Mouse (Mus musculus): ENCODE measurements around the gene Slc25a45. TPM values are rescaled to one million over a fixed set of nuclear protein-coding genes. Genes with fewer than 3 reads are reported as not detected.

Slc25a45 gene
- polyA plus RNA-seq (2014; fragmentation: Illumina TruSeq; extraction: RNeasy Lipid Tissue Mini Kit (QIAGEN cat#74804); ENCODE audit: low read depth, low replicate concordance) = 1.0 TPM

DNA sequence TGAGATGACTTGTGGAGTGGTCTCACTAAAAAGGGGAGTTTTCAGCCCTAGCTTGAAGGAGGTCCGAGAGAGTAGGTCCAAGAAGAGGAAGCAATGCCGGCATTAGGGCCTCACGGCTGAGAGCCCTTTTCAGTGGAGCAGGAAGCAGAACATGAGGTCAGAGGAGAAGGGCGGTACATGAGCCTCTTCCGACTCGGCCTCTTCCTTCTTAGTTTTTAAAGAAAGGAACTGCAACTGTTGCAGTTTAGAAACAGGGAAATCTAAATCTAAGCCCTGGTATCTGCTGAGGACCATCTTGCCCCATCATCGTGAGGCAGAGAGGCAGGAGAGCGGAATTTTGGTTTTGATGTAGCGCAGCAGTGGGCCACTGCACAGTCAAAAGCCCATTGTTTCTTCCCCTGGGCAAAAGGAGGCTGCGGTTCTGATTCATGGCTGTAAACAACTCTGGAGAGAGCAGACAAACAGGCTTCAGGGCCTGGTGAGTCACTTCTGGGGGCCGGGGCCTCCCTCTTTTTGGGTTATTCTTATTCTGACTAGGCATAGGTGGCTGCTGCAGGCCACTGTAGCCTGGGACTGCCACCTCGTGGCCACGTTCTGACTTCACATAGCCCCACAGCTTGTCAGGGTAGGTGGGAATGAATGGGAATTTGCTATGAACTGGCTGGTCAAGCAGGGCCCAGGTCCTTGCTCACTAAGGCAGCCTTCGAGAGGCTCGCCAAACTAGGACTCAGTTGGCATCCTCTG is at the start of gene Slc25a45:
Gene Slc25a45, plus strand, starts transcription at position 191 of the 744 bp plus-strand sequence.

DNA sequence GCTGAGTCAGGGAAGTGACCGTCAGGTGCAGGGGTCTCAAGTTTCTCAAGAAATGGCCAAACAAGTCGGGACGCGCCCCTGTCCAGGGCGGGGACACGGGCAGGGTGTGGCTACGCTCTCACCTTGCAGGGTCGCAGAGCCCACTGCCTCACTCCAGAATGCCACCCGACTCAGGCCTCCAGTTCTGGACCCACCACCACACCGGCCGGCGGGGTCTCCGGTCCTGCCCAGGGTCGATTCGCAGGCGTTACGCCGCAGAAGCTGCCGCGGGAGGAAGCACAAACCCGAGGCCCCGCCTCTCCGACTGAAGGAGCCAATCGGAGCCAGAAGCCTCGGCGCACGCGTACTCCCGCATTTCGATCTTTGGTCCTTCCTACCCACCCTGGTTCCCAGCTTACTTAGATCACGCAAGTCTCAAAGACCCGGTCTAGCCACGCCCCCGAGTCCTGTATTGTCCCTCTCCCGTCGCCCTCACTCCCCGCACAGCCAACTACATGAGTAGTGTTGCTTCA is 2.6 kb upstream of the Slc25a45 start, which contains the start of gene Frmd8:
Gene Frmd8, minus strand, starts transcription at position 306 of the 512 bp plus-strand sequence.

DNA sequence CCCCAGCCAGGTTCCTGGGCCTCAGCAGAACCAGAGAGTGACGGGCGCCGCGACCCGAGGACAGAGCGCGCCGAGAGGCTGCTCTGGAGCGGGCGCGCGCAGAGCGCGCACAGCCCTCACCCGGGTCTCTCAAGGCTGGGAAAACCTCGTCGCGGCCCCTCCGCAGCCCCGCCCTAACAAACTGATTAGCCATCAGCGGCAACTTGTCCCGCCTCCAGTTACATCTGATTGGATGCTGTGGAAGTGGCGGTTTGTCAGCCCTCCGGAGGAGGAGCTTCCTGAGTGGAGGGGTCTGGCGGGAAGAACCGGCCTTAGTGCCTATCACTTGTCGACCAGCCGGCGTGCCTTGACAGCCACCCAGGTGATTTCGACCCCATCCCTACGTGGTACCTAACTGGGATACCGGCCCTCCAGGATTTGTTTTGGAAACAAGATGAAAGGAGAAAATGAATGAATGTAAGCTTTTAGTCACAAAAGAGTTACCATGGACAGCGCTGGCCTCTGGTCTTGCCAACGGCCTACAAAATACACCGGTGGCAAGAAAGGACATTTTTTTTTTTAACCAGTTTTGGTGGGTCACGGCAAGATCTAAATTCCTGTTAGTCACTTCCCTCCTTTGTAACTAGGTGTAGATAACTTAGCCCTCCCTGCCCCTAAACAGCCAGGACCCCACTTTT is 16.5 kb downstream of the Slc25a45 start, which contains the start of gene Tigd3:
Gene Tigd3, minus strand, starts transcription at position 148 of the 677 bp plus-strand sequence.

DNA sequence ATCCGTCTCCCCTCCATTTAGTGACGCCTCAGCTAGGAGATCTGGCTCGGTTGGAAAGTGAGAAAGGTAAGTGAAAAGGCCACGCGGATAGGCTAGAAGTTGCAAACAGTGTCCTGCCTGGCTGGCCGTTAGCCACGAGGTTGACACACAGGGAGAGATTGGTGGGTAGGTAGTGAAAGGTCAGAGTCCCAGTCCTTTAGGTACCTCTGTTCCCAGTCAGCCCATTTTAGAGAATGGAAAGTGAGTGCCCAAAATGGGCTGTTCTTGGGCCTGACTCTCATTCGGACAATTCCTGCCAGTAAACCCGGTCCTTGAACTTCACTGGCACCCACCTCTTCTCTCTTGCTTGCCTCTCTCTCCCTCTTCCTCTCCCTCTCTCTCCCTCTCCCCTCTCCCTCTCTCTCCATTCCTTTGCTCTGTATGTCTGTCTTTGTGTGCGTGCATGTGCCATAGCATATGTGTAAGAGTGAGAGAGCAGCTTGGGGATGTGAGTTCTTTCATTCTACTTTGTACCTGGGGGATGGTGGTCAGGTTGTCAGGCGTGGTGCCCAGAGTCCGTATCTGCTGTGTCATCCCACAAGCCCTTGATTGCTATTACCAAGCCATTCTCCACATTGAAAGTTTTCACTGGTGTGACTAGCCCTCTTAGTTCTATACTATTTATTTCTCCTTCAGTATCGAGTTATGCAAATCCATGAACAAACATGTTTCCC is 35.6 kb downstream of the Slc25a45 start, which contains the start of gene Dpf2:
Gene Dpf2, minus strand, starts transcription at position 4 of the 713 bp plus-strand sequence.

DNA sequence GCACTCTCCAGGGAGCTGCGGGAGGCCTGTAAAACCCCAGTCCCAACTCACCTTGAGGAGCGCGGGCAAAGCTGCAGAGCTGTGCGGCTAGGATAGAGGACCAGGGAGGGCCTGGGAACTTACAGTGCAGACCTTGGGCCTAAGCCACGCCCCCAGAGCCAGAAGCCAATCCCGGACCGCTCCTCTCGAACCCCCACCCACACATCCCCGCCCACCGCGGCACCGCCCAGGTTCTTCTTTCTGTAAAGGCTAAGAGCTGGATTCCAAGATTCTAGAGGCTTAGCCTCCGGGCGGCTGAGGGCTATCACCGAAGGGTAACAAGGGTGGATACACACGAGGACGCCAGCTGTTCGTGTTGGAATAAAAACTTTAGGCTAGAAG is 47.1 kb downstream of the Slc25a45 start, which contains the start of gene Cdc42ep2:
Gene Cdc42ep2, minus strand, starts transcription at position 104 of the 381 bp plus-strand sequence.

Other genes starting within 250 kb of the Slc25a45 start
- gene Rela, start 240.3 kb upstream of the Slc25a45 start, polyA plus RNA-seq (2014; fragmentation: Illumina TruSeq; extraction: RNeasy Lipid Tissue Mini Kit (QIAGEN cat#74804); ENCODE audit: low read depth, low replicate concordance) = 0.66 TPM
- gene Sipa1, start 214.1 kb upstream of the Slc25a45 start, polyA plus RNA-seq (2014; fragmentation: Illumina TruSeq; extraction: RNeasy Lipid Tissue Mini Kit (QIAGEN cat#74804); ENCODE audit: low read depth, low replicate concordance) = 1.5 TPM
- gene Map3k11, start 189.1 kb upstream of the Slc25a45 start, polyA plus RNA-seq (2014; fragmentation: Illumina TruSeq; extraction: RNeasy Lipid Tissue Mini Kit (QIAGEN cat#74804); ENCODE audit: low read depth, low replicate concordance) = 1.7 TPM
- 0.22 TPM for gene Pcnx3, start 188.9 kb upstream of the Slc25a45 start, polyA plus RNA-seq (2014; fragmentation: Illumina TruSeq; extraction: RNeasy Lipid Tissue Mini Kit (QIAGEN cat#74804); ENCODE audit: low read depth, low replicate concordance)
- gene Kcnk7, start 173.4 kb upstream of the Slc25a45 start, polyA plus RNA-seq (2014; fragmentation: Illumina TruSeq; extraction: RNeasy Lipid Tissue Mini Kit (QIAGEN cat#74804); ENCODE audit: low read depth, low replicate concordance) = not detected
- 8.7 TPM for gene Ehbp1l1, start 151.5 kb upstream of the Slc25a45 start, polyA plus RNA-seq (2014; fragmentation: Illumina TruSeq; extraction: RNeasy Lipid Tissue Mini Kit (QIAGEN cat#74804); ENCODE audit: low read depth, low replicate concordance)
- gene Fam89b, start 148.2 kb upstream of the Slc25a45 start, polyA plus RNA-seq (2014; fragmentation: Illumina TruSeq; extraction: RNeasy Lipid Tissue Mini Kit (QIAGEN cat#74804); ENCODE audit: low read depth, low replicate concordance) = not detected
- gene Ltbp3, start 136.9 kb upstream of the Slc25a45 start, polyA plus RNA-seq (2014; fragmentation: Illumina TruSeq; extraction: RNeasy Lipid Tissue Mini Kit (QIAGEN cat#74804); ENCODE audit: low read depth, low replicate concordance) = 3.2 TPM
- 0.28 TPM for gene Scyl1, start 106.4 kb upstream of the Slc25a45 start, polyA plus RNA-seq (2014; fragmentation: Illumina TruSeq; extraction: RNeasy Lipid Tissue Mini Kit (QIAGEN cat#74804); ENCODE audit: low read depth, low replicate concordance)
- gene Frmd8, start 2.5 kb upstream of the Slc25a45 start, polyA plus RNA-seq (2014; fragmentation: Illumina TruSeq; extraction: RNeasy Lipid Tissue Mini Kit (QIAGEN cat#74804); ENCODE audit: low read depth, low replicate concordance) = 4.3 TPM
- gene Tigd3, start 16.3 kb downstream of the Slc25a45 start, polyA plus RNA-seq (2014; fragmentation: Illumina TruSeq; extraction: RNeasy Lipid Tissue Mini Kit (QIAGEN cat#74804); ENCODE audit: low read depth, low replicate concordance) = 0.19 TPM
- 12.7 TPM for gene Dpf2, start 35.2 kb downstream of the Slc25a45 start, polyA plus RNA-seq (2014; fragmentation: Illumina TruSeq; extraction: RNeasy Lipid Tissue Mini Kit (QIAGEN cat#74804); ENCODE audit: low read depth, low replicate concordance)
- gene Cdc42ep2, start 47.0 kb downstream of the Slc25a45 start, polyA plus RNA-seq (2014; fragmentation: Illumina TruSeq; extraction: RNeasy Lipid Tissue Mini Kit (QIAGEN cat#74804); ENCODE audit: low read depth, low replicate concordance) = 0.79 TPM
- gene Pola2, start 86.4 kb downstream of the Slc25a45 start, polyA plus RNA-seq (2014; fragmentation: Illumina TruSeq; extraction: RNeasy Lipid Tissue Mini Kit (QIAGEN cat#74804); ENCODE audit: low read depth, low replicate concordance) = 3.3 TPM
- gene Slc22a20, start 108.3 kb downstream of the Slc25a45 start, polyA plus RNA-seq (2014; fragmentation: Illumina TruSeq; extraction: RNeasy Lipid Tissue Mini Kit (QIAGEN cat#74804); ENCODE audit: low read depth, low replicate concordance) = not detected
- gene Capn1, start 138.1 kb downstream of the Slc25a45 start, polyA plus RNA-seq (2014; fragmentation: Illumina TruSeq; extraction: RNeasy Lipid Tissue Mini Kit (QIAGEN cat#74804); ENCODE audit: low read depth, low replicate concordance) = 2.7 TPM
- 1.1 TPM for gene Syvn1, start 168.8 kb downstream of the Slc25a45 start, polyA plus RNA-seq (2014; fragmentation: Illumina TruSeq; extraction: RNeasy Lipid Tissue Mini Kit (QIAGEN cat#74804); ENCODE audit: low read depth, low replicate concordance)
- 24.2 TPM for gene Mrpl49, start 180.0 kb downstream of the Slc25a45 start, polyA plus RNA-seq (2014; fragmentation: Illumina TruSeq; extraction: RNeasy Lipid Tissue Mini Kit (QIAGEN cat#74804); ENCODE audit: low read depth, low replicate concordance)
- 18.5 TPM for gene Fau, start 180.0 kb downstream of the Slc25a45 start, polyA plus RNA-seq (2014; fragmentation: Illumina TruSeq; extraction: RNeasy Lipid Tissue Mini Kit (QIAGEN cat#74804); ENCODE audit: low read depth, low replicate concordance)
- gene Znhit2, start 183.4 kb downstream of the Slc25a45 start, polyA plus RNA-seq (2014; fragmentation: Illumina TruSeq; extraction: RNeasy Lipid Tissue Mini Kit (QIAGEN cat#74804); ENCODE audit: low read depth, low replicate concordance) = not detected
- gene Tm7sf2, start 190.6 kb downstream of the Slc25a45 start, polyA plus RNA-seq (2014; fragmentation: Illumina TruSeq; extraction: RNeasy Lipid Tissue Mini Kit (QIAGEN cat#74804); ENCODE audit: low read depth, low replicate concordance) = 3.7 TPM
- gene Vps51, start 199.4 kb downstream of the Slc25a45 start, polyA plus RNA-seq (2014; fragmentation: Illumina TruSeq; extraction: RNeasy Lipid Tissue Mini Kit (QIAGEN cat#74804); ENCODE audit: low read depth, low replicate concordance) = 13.1 TPM
- not detected for gene Tmem262, start 202.2 kb downstream of the Slc25a45 start, polyA plus RNA-seq (2014; fragmentation: Illumina TruSeq; extraction: RNeasy Lipid Tissue Mini Kit (QIAGEN cat#74804); ENCODE audit: low read depth, low replicate concordance)
- not detected for gene Gm28374, start 204.4 kb downstream of the Slc25a45 start, polyA plus RNA-seq (2014; fragmentation: Illumina TruSeq; extraction: RNeasy Lipid Tissue Mini Kit (QIAGEN cat#74804); ENCODE audit: low read depth, low replicate concordance)
- gene Zfpl1, start 207.1 kb downstream of the Slc25a45 start, polyA plus RNA-seq (2014; fragmentation: Illumina TruSeq; extraction: RNeasy Lipid Tissue Mini Kit (QIAGEN cat#74804); ENCODE audit: low read depth, low replicate concordance) = 0.69 TPM
- gene Cdca5, start 207.2 kb downstream of the Slc25a45 start, polyA plus RNA-seq (2014; fragmentation: Illumina TruSeq; extraction: RNeasy Lipid Tissue Mini Kit (QIAGEN cat#74804); ENCODE audit: low read depth, low replicate concordance) = 3.0 TPM
- not detected for gene AC131692.1, start 216.6 kb downstream of the Slc25a45 start, polyA plus RNA-seq (2014; fragmentation: Illumina TruSeq; extraction: RNeasy Lipid Tissue Mini Kit (QIAGEN cat#74804); ENCODE audit: low read depth, low replicate concordance)
- 1.5 TPM for gene Naaladl1, start 228.0 kb downstream of the Slc25a45 start, polyA plus RNA-seq (2014; fragmentation: Illumina TruSeq; extraction: RNeasy Lipid Tissue Mini Kit (QIAGEN cat#74804); ENCODE audit: low read depth, low replicate concordance)
- 0.82 TPM for gene Sac3d1, start 240.8 kb downstream of the Slc25a45 start, polyA plus RNA-seq (2014; fragmentation: Illumina TruSeq; extraction: RNeasy Lipid Tissue Mini Kit (QIAGEN cat#74804); ENCODE audit: low read depth, low replicate concordance)